Mouse (Mus musculus) intestine, embryonic 14.5 days (tissue): ENCODE results near the gene Tmem59. TPM values are rescaled to one million over a fixed set of nuclear protein-coding genes. Genes with fewer than 3 reads are reported as not detected.

ENCODE experiments used
- ATAC-seq: fragments of 200-750 bp; cut with Nextera tagmentation; replicated peaks from 2 replicates; pipeline ENCODE4 v1.8.0; 2017; ENCODE audit warnings: low read depth, moderate number of reproducible peaks, moderate TSS enrichment, moderate library complexity; ENCODE audit not compliant: low FRiP score, low TSS enrichment
- DNase-seq: peaks from one replicate; pipeline ENCODE4 v3.0.0-alpha.2; 2018; ENCODE audit warnings: low spot score
- H3K27ac ChIP-seq: fragments of 300-500 bp; sonication (generic); 2 replicates; pipeline ENCODE4 v1.5.1; 2014; ENCODE audit warnings: low read depth, mild to moderate bottlenecking, control low read depth
- H3K27me3 ChIP-seq: fragments of 300-500 bp; sonication (generic); replicated peaks from 2 replicates; pipeline ENCODE4 v1.6.1; 2014; ENCODE audit warnings: low read length, control low read depth; ENCODE audit not compliant: control insufficient read depth, insufficient read depth
- H3K36me3 ChIP-seq: fragments of 300-500 bp; sonication (generic); 2 replicates; pipeline ENCODE4 v1.6.1; 2014; ENCODE audit warnings: low read length, control low read depth; ENCODE audit not compliant: control insufficient read depth, insufficient read depth
- H3K4me1 ChIP-seq: fragments of 300-500 bp; sonication (generic); replicated peaks from 2 replicates; pipeline ENCODE4 v1.6.1; 2014; ENCODE audit warnings: low read length, control low read depth, mixed read lengths; ENCODE audit not compliant: control insufficient read depth, insufficient read depth
- H3K4me2 ChIP-seq: fragments of 300-500 bp; sonication (generic); 2 replicates; pipeline ENCODE4 v1.6.1; 2014; ENCODE audit warnings: low read length
- H3K4me3 ChIP-seq: fragments of 300-500 bp; sonication (generic); 2 replicates; pipeline ENCODE4 v1.5.1; 2014; ENCODE audit warnings: low read depth, low read length, control low read depth, mixed read lengths
- H3K9ac ChIP-seq: fragments of 300-500 bp; sonication (generic); 2 replicates; pipeline ENCODE4 v1.6.1; 2014; ENCODE audit warnings: mild to moderate bottlenecking, low read length
- H3K9me3 ChIP-seq: fragments of 300-500 bp; sonication (generic); 2 replicates; pipeline ENCODE4 v1.6.1; 2016; ENCODE audit warnings: low read length, control low read depth; ENCODE audit not compliant: control insufficient read depth
- WGBS: fragments of 180-500 bp; shearing (Covaris S2); extraction: QIAGEN DNeasy Blood & Tissue Kit; methylation state at CpG from one replicate; pipeline ENCODE4 v1.1.7; 2014; 5-methylcytosine and 5-hydroxymethylcytosine counted together
- polyA plus RNA-seq: library from polyadenylated mRNA; unstranded; fragments of >200 nt; fragmentation: Nextera tagmentation; extraction: Ambion mirVana; gene quantifications from 2 replicates; pipeline ENCODE4 v1.2.1, GENCODE M21; 2014

Tmem59 gene
- polyA plus RNA-seq, 1 experiment from 2014 or later, result 346 TPM

- 85% methylated on average over 4 of the region's 4 CpGs for WGBS
- no peak overlapping the region for H3K4me3 ChIP-seq
- H3K27ac ChIP-seq, result no peak overlapping the region
- no peaks in the 10 kb centered on the region for H3K9me3 ChIP-seq
- H3K27me3 ChIP-seq, result no peaks in the 10 kb centered on the region
- peaks cover 15% of the 10 kb centered on the region for H3K36me3 ChIP-seq
- ATAC-seq (no peak), DNase-seq (no peak)
- H3K4me1 ChIP-seq, result no peaks in the 10 kb centered on the region
- H3K9ac ChIP-seq, result no peak overlapping the region
- no peak overlapping the region for H3K4me2 ChIP-seq
Measured at GRCm38 (mm10) chr4:107211465-107211864, 33.3 kb downstream of the Tmem59 start.

GRCm38 (mm10) chr4:107211936-107212335 is 33.7 kb downstream of the Tmem59 start:
- Histone ChIP-seq H3K4me3 (no peak overlapping the region), H3K27ac (no peak overlapping the region), H3K9me3 (no peaks in the 10 kb centered on the region), H3K36me3 (peaks cover 10% of the 10 kb centered on the region), H3K9ac (no peak overlapping the region), H3K27me3 (no peaks in the 10 kb centered on the region), H3K4me1 (no peaks in the 10 kb centered on the region), H3K4me2 (no peak overlapping the region)
- ATAC-seq, result no peak
- no peak for DNase-seq
- 82% methylated on average over 5 of the region's 5 CpGs for WGBS

GRCm38 (mm10) chr4:107213279-107214011 is 35.2 kb downstream of the Tmem59 start:
- Histone ChIP-seq H3K27me3 (no peaks in the 10 kb centered on the region), H3K27ac (no peak overlapping the region), H3K4me2 (no peak overlapping the region), H3K9me3 (no peaks in the 10 kb centered on the region), H3K4me3 (no peak overlapping the region), H3K9ac (no peak overlapping the region), H3K4me1 (no peaks in the 10 kb centered on the region), H3K36me3 (0 out of 2 replicates have a peak, but pooled peaks cover 4% of the 10 kb centered on the region)
- 61% methylated on average over 12 of the region's 12 CpGs for WGBS
- ATAC-seq, result no peak
- DNase-seq, result no peak

- DNase-seq (no peak), ATAC-seq (no peak)
- H3K4me2 ChIP-seq, result no peak overlapping the region
Measured at GRCm38 (mm10) chr4:107217574-107217973, 39.4 kb downstream of the Tmem59 start.

GRCm38 (mm10) chr4:107221524-107221923 is 43.3 kb downstream of the Tmem59 start:
- WGBS, result 90% methylated on average over 5 of the region's 5 CpGs
- no peak overlapping the region for H3K4me2 ChIP-seq
- ATAC-seq (no peak), DNase-seq (no peak)
- H3K9ac ChIP-seq, result no peak overlapping the region
- H3K4me3 ChIP-seq, result no peak overlapping the region
- no peaks in the 10 kb centered on the region for H3K9me3 ChIP-seq
- no peaks in the 10 kb centered on the region for H3K27me3 ChIP-seq
- no peaks in the 10 kb centered on the region for H3K36me3 ChIP-seq
- H3K4me1 ChIP-seq, result no peaks in the 10 kb centered on the region
- no peak overlapping the region for H3K27ac ChIP-seq

More at GRCm38 (mm10) chr4:107217574-107217973, 39.4 kb downstream of the Tmem59 start:
- Histone ChIP-seq H3K9ac (no peak overlapping the region), H3K27me3 (no peaks in the 10 kb centered on the region), H3K36me3 (no peaks in the 10 kb centered on the region), H3K4me3 (no peak overlapping the region), H3K4me1 (no peaks in the 10 kb centered on the region), H3K9me3 (no peaks in the 10 kb centered on the region), H3K27ac (no peak overlapping the region)
- 79% methylated on average over 9 of the region's 9 CpGs for WGBS

GRCm38 (mm10) chr4:107223225-107224204 is 45.3 kb downstream of the Tmem59 start:
- Histone ChIP-seq H3K27ac (no peak overlapping the region), H3K36me3 (no peaks in the 10 kb centered on the region), H3K9me3 (no peaks in the 10 kb centered on the region), H3K9ac (no peak overlapping the region), H3K4me3 (no peak overlapping the region), H3K4me2 (no peak overlapping the region), H3K4me1 (no peaks in the 10 kb centered on the region), H3K27me3 (no peaks in the 10 kb centered on the region)
- WGBS, result 72% methylated on average over 11 of the region's 11 CpGs
- DNase-seq (no peak), ATAC-seq (no peak; the same call in 1 of the 2 replicates)

GRCm38 (mm10) chr4:107226313-107226712 is 48.1 kb downstream of the Tmem59 start:
- Histone ChIP-seq H3K27ac (no peak overlapping the region), H3K9me3 (no peaks in the 10 kb centered on the region), H3K27me3 (no peaks in the 10 kb centered on the region), H3K4me3 (no peak overlapping the region), H3K4me1 (no peaks in the 10 kb centered on the region), H3K4me2 (no peak overlapping the region), H3K9ac (no peak overlapping the region), H3K36me3 (peaks cover 4% of the 10 kb centered on the region; the same call in 1 of the 2 replicates)
- WGBS, result 78% methylated on average over 2 of the region's 2 CpGs
- ATAC-seq (no peak), DNase-seq (no peak)

GRCm38 (mm10) chr4:107232219-107232618 is 54.0 kb downstream of the Tmem59 start:
- H3K27me3 ChIP-seq, result no peaks in the 10 kb centered on the region
- ATAC-seq (no peak), DNase-seq (no peak)
- no peak overlapping the region for H3K27ac ChIP-seq
- no peak overlapping the region for H3K4me3 ChIP-seq
- no peak overlapping the region for H3K4me2 ChIP-seq
- H3K9ac ChIP-seq, result no peak overlapping the region
- WGBS, result 43% methylated on average over 3 of the region's 3 CpGs
- peaks cover 60% of the 10 kb centered on the region for H3K36me3 ChIP-seq
- no peaks in the 10 kb centered on the region for H3K9me3 ChIP-seq
- no peaks in the 10 kb centered on the region for H3K4me1 ChIP-seq
